Mouse (Mus musculus) neural tube, embryonic 12.5 days (tissue): ENCODE data around the gene Cdipt. TPM values are rescaled to one million over a fixed set of nuclear protein-coding genes. Genes with fewer than 3 reads are reported as not detected.

Experiments used
- ATAC-seq: fragments of 200-750 bp; cut with Nextera tagmentation; 2 replicates; pipeline ENCODE4 v1.8.0; 2017; ENCODE audit warnings: low read depth, mild to moderate bottlenecking, moderate TSS enrichment, moderate library complexity; ENCODE audit not compliant: low FRiP score
- H3K27ac ChIP-seq: fragments of 300-500 bp; sonication (generic); 2 replicates; pipeline ENCODE4 v1.5.1; 2016
- H3K27me3 ChIP-seq: fragments of 300-500 bp; sonication (generic); replicated peaks from 2 replicates; pipeline ENCODE4 v1.6.1; 2016; ENCODE audit warnings: mild to moderate bottlenecking
- H3K36me3 ChIP-seq: fragments of 300-500 bp; sonication (generic); 2 replicates; pipeline ENCODE4 v1.6.1; 2016; ENCODE audit warnings: mild to moderate bottlenecking
- H3K4me1 ChIP-seq: fragments of 300-500 bp; sonication (generic); 2 replicates; pipeline ENCODE4 v1.6.1; 2016
- H3K4me2 ChIP-seq: fragments of 300-500 bp; sonication (generic); replicated peaks from 2 replicates; pipeline ENCODE4 v1.6.1; 2016; ENCODE audit warnings: mild to moderate bottlenecking
- H3K4me3 ChIP-seq: fragments of 300-500 bp; sonication (generic); 2 replicates; pipeline ENCODE4 v1.5.1; 2016
- H3K9ac ChIP-seq: fragments of 300-500 bp; sonication (generic); 2 replicates; pipeline ENCODE4 v1.6.1; 2016; ENCODE audit warnings: mild to moderate bottlenecking
- H3K9me3 ChIP-seq: fragments of 300-500 bp; sonication (generic); 2 replicates; pipeline ENCODE4 v1.6.1; 2016; ENCODE audit warnings: mild to moderate bottlenecking
- WGBS: fragments of 180-500 bp; shearing (Covaris S2); methylation state at CpG from one replicate; pipeline ENCODE4 v1.1.7; 2016; 5-methylcytosine and 5-hydroxymethylcytosine counted together
- polyA plus RNA-seq: library from polyadenylated mRNA; unstranded; fragments of >200 nt; fragmentation: Nextera tagmentation; extraction: Ambion mirVana; gene quantifications from 2 replicates; pipeline ENCODE4 v1.2.1, GENCODE M21; 2016

Gene Cdipt
- polyA plus RNA-seq, 1 experiment from 2014 or later = 101 TPM

DNA sequence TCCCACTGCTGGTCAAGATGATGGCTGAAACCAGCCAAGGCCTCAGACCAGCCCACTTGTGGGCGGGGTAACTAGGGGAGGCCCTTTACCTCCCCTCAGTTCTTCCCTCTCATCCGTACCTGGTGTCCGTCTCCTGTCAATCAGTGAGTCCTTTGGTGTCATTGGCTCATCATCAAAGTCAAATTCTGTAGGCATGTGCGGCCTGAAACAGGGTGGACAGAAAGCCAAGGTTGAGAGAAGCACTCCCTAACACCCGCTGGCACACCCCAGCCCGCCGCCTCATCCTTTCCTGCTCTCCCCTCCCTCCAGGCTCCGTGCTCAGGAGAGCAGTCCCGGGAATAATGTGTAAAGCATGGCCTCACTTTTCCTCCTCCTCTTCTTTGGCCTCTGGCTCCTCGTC, 40.4 kb downstream of the Cdipt start:
- Histone ChIP-seq H3K27ac (peak overlapping the region; percentile 86), H3K4me1 (peaks cover 56% of the 10 kb centered on the region), H3K4me3 (peak overlapping the region; percentile 61), H3K27me3 (no peaks in the 10 kb centered on the region), H3K36me3 (peaks cover 27% of the 10 kb centered on the region), H3K9ac (peak overlapping the region; percentile 80), H3K4me2 (peak overlapping the region; percentile 94), H3K9me3 (no peaks in the 10 kb centered on the region)
- WGBS = 1% methylated on average over 10 of the region's 10 CpGs
- ATAC-seq = 0 out of 2 replicates have a peak, but pooled peaks have one; percentile 3

DNA sequence TGATC, 40.6 kb downstream of the Cdipt start, which contains the start of gene Pagr1b:
Pagr1b (minus strand) TSS at position 4 of the 5 bp plus-strand sequence.
- peaks cover 27% of the 10 kb centered on the region for H3K36me3 ChIP-seq
- H3K4me3 ChIP-seq = peak within 1 kb of the TSS; percentile 61
- peak within 1 kb of the TSS; percentile 80 for H3K9ac ChIP-seq
- H3K27me3 ChIP-seq = no peaks in the 10 kb centered on the region
- peak within 1 kb of the TSS; percentile 94 for H3K4me2 ChIP-seq
- peaks cover 58% of the 10 kb centered on the region for H3K4me1 ChIP-seq
- ATAC-seq = no peak
- H3K27ac ChIP-seq = peak within 1 kb of the TSS; percentile 86
- no peaks in the 10 kb centered on the region for H3K9me3 ChIP-seq

DNA sequence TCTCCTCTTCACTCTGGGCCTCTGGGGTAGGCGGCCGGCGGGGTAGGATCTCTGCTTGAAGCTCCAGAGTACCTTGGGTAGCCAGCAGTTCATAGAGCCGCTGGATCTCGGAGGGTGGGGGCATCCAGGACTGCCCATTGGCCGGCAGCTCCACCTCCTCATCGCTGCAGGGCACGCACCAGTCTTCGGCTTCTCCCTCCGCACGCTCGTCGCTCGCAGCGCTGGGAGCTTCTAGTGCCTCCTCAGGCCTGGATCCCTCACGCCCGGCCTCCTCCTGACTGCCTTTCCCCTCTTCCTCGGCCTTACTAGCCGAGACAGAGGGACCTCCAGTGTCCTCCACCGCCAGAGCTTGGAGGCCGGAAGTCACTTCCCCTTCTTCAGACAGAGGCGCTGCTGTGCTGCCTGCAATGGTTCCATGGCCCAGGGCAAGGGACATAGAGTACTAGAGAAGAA, 40.8 kb downstream of the Cdipt start:
- Histone ChIP-seq H3K9me3 (no peaks in the 10 kb centered on the region), H3K9ac (peak overlapping the region; percentile 80), H3K36me3 (peaks cover 27% of the 10 kb centered on the region), H3K4me1 (peaks cover 60% of the 10 kb centered on the region), H3K27me3 (no peaks in the 10 kb centered on the region), H3K4me2 (peak overlapping the region; percentile 94), H3K27ac (peak overlapping the region; percentile 86), H3K4me3 (peak overlapping the region; percentile 61)
- WGBS = under 1% methylated on average over 22 of the region's 22 CpGs
- ATAC-seq = peak; percentile 59

DNA sequence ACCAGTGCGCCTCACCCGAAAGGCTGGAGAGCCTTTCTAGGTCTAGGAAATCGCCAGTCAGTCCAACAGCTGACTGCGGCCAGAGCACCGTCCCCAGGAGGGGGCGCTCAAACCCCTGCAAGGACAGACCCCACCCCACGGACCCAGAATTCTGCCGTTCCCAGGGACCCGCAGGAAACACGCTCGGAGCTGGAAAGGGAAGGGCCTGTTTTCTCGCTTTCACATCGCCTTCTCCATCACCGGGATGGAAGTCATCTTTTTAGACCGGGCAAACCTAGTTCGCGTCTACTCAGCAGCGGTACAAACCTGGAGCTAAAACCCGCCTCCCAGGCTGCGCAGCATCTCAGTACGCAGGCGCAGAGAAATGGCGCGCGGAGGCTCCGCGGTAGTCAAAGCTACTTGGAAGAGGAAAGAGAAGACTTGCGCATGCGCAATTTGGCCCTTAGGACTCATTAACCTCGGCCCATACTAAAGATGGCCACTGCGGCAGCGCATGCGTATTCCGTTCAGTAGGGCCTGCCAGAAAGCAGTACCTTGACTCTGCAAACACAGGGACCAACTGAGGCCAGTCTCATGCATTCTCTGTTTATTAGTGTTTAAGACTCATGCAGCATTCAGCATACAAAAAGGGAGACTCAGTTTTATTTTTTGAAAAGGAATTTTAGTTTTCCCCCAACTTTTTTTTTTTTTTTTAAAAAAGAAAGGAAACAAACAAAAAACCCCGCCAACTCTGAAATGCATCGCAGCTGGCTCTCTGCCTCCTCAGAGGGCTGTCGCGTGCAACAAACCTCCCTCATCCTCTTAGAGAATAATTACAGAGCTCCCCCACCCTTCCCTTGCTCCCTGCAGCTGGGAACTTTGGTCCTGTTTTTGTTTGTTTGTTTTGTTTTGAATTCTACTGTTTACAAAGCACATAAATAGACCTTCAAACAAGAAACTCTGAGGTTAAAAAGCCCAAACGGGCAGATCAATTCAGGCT, 41.5 kb downstream of the Cdipt start, which contains the start of gene Pagr1a:
Pagr1a (minus strand) TSS at position 382 of the 979 bp plus-strand sequence.
- Histone ChIP-seq H3K27ac (peak within 1 kb of the TSS; percentile 86), H3K27me3 (no peaks in the 10 kb centered on the region), H3K4me1 (peaks cover 67% of the 10 kb centered on the region), H3K36me3 (peaks cover 31% of the 10 kb centered on the region), H3K9ac (peak within 1 kb of the TSS; percentile 80), H3K9me3 (no peaks in the 10 kb centered on the region), H3K4me2 (peak within 1 kb of the TSS; percentile 94), H3K4me3 (peak within 1 kb of the TSS; percentile 61)
- peak; percentile 78 for ATAC-seq
- 4% methylated on average over 39 of the region's 39 CpGs for WGBS

DNA sequence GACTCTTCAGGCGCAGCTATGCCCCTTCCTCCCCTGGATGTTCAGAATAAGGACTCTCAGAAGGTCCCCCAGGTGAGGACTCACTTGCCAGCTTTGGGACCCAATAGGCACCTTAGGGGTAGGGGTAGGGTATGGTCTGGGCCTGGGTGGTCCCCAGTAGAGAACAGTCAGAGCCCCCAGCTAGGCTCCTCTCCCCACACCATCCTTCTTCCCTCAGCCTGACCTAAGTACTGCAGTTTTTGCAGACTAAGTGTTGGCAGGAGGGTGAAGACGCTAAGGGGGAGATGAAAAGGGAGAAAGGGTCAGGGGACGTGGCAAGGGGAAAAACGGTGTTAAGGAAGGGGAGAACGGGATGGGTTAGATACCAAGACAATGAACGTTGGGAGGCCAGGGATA, 42.2 kb downstream of the Cdipt start:
- ATAC-seq = no peak
- H3K4me3 ChIP-seq = no peak overlapping the region
- H3K27me3 ChIP-seq = no peaks in the 10 kb centered on the region
- H3K36me3 ChIP-seq = peaks cover 36% of the 10 kb centered on the region
- H3K9ac ChIP-seq = no peak overlapping the region
- peaks cover 74% of the 10 kb centered on the region for H3K4me1 ChIP-seq
- no peak overlapping the region for H3K27ac ChIP-seq
- 67% methylated on average over 6 of the region's 6 CpGs for WGBS
- no peaks in the 10 kb centered on the region for H3K9me3 ChIP-seq
- peak overlapping the region; percentile 22; the same call in 1 of the 2 replicates for H3K4me2 ChIP-seq

DNA sequence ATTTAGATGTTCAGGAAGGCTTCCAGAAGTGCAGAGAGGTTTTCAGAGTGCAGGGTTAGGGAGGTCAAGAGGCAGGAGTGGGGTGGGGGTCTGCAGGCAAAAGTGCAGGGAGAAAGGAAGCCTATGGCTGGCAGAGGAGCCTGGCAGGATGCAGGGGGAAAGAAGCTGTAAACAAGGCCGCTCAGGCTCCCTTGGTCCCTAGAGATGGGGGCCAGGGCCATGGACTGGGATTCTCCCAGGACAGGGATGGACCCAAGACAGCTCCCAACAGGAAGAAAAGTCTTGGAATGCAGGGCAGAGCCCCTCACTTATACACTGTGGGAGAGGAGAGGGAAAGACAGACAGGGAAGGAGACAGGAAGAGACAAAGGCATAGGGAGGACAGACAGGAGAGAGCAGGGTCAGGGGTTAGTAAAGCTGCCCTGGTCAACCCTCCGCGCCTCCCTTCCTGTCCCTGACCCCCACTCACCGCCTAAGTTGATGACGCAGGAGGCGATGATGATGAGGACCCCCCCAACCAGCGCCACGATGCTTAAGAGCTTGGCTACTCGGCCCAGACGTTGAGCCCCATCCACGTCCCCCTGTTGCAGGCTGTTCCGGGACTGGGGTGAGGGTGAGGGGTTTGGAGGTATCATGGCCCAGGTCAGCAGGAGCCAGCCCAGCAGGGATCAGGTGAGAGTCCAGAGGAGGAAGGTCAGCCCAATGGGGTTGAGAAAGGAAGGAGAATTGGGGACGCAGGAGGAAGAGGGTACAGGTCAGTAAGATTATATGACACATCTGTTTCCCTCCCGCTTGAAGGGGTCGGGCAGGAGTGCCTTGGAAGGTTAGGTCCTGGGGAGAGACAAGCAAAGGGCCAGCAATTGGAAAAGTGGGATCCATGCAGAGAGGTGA, 42.9 kb downstream of the Cdipt start:
- Histone ChIP-seq H3K27ac (no peak overlapping the region), H3K9ac (peak overlapping the region; percentile 36; the same call in 1 of the 2 replicates), H3K27me3 (no peaks in the 10 kb centered on the region), H3K4me3 (no peak overlapping the region), H3K9me3 (no peaks in the 10 kb centered on the region), H3K36me3 (peaks cover 36% of the 10 kb centered on the region), H3K4me2 (peak overlapping the region; percentile 22; the same call in 1 of the 2 replicates), H3K4me1 (peaks cover 81% of the 10 kb centered on the region)
- no peak for ATAC-seq
- WGBS = 88% methylated on average over 15 of the region's 15 CpGs

DNA sequence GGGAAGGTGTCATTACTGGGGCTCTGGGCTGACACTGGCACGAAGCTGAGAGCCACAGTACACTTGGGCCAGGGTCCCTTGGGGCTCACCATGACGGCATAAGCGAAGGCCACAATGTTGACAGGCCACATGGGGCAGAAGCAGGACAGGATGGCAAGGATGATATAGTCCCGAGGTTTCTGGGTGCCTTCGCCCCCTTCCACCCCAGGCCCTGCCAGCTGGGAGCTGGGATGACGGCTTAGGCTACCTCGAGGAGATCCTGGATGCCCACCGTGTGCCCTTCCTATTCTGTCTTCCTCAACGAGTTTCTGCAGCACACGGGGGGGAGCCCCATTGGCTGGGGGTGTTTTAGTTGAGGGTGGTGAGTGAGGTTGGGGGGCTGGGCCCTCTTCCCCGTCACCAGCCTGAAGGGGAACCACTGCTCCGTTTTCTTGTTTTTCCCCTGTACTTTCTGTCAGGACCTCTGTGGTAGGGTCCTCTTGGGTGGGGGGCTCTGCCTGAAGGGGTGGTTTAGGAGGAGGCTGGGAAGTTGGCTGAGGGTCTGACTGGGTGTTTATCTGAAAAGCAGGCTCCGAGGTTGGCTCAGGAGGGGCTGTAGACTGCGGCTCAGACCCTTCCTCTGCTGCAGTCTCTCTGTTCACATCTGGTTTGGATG, 43.7 kb downstream of the Cdipt start:
- 81% methylated on average over 14 of the region's 14 CpGs for WGBS
- H3K27me3 ChIP-seq = no peaks in the 10 kb centered on the region
- no peak overlapping the region for H3K4me3 ChIP-seq
- peak overlapping the region; percentile 69; the same call in 1 of the 2 replicates for H3K9ac ChIP-seq
- H3K9me3 ChIP-seq = no peaks in the 10 kb centered on the region
- peaks cover 84% of the 10 kb centered on the region for H3K4me1 ChIP-seq
- H3K36me3 ChIP-seq = peaks cover 36% of the 10 kb centered on the region
- peak overlapping the region; percentile 98 for H3K4me2 ChIP-seq
- no peak for ATAC-seq
- no peak overlapping the region; the same call in 1 of the 2 replicates for H3K27ac ChIP-seq

DNA sequence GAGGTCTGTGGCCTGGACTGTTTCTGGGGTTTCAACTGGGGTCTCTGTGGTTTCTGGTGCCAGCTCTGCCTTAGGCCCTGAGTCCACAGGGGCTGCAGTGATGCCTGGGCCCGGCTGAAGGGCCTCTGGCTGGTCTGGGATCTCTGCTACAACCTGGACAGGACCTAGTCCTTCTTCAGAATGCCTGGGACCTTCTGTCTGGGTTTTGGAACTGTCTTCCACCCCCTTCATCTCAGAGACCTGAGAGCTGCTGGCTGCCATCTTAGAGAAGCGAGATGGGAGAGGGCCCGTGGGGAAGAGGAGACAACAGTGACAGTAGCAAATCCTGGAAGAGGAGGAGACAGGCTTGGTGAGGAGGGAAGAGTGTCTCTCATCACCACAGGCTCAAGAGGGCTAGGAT, 44.3 kb downstream of the Cdipt start:
- Histone ChIP-seq H3K27ac (no peak overlapping the region; the same call in 1 of the 2 replicates), H3K9ac (peak overlapping the region; percentile 69), H3K9me3 (no peaks in the 10 kb centered on the region), H3K4me2 (peak overlapping the region; percentile 98), H3K27me3 (no peaks in the 10 kb centered on the region), H3K4me1 (peaks cover 84% of the 10 kb centered on the region), H3K36me3 (peaks cover 38% of the 10 kb centered on the region), H3K4me3 (peak overlapping the region; percentile 44)
- whole genome bisulfite sequencing = 80% methylated on average over 3 of the region's 3 CpGs
- ATAC-seq = no peak

DNA sequence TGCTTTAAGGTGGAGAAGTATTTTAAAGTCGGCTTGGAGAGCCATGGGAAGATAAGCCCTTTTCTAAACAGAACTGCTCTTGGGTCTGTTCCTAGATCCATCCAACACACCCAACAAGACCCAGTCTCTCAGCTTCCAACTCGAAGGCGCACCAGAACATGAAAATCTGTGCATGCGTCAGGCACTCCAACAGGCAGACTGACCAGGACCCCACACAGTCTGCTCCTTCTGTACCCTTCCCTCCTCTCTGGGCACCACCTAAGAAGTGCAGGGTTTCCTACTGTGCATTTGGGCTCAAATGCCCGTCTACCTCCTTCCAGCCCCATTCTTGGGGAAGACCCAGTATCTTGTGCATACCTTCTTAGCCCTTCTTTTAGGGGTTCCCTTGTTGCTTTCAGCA, 44.8 kb downstream of the Cdipt start:
- Histone ChIP-seq H3K27ac (no peak overlapping the region), H3K4me1 (peaks cover 80% of the 10 kb centered on the region), H3K9me3 (no peaks in the 10 kb centered on the region), H3K36me3 (peaks cover 35% of the 10 kb centered on the region), H3K4me2 (peak overlapping the region; percentile 98), H3K27me3 (no peaks in the 10 kb centered on the region), H3K4me3 (peak overlapping the region; percentile 44), H3K9ac (peak overlapping the region; percentile 69)
- ATAC-seq = no peak
- 39% methylated on average over 5 of the region's 5 CpGs for WGBS

DNA sequence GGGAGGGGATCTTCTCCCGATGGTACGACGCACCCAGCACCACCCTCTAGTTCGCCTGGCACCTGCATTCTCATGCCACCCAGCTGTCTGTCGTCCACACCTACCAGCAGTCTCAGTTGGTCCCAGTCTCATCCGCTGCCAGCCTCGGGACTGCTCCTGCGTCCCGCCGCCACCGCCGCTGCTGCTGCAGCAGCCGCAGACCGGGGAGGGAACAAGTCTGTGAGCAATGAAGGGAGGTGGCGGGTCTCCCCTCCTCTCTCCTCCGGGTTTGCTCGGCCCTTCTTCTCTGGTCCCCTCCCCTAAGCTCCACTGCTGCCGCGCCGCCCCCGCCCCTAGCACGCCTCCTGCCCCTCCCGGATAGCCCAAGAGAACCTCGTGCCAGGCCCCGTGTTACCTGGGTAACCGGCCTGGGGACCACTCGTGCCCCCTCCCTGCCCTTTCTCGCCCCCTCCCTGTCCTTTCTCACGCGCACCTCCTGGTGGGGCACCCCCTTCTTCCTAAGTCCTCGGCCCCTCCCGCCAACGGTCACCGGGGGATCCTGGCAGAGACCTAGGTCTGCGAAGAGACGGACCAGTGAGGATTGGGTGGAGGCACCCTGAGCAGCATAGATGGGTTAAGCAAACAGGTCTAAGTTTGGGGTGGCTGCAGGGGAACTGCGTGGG, 45.3 kb downstream of the Cdipt start, which contains the start of the genes Gm42742 and Prrt2:
Gm42742 (minus strand) TSS at position 197 of the 662 bp plus-strand sequence.
Prrt2 (minus strand) TSS at position 311 of the 662 bp plus-strand sequence.
- no peak for ATAC-seq
- Histone ChIP-seq H3K4me1 (peaks cover 74% of the 10 kb centered on the region), H3K9me3 (no peaks in the 10 kb centered on the region)

More for the DNA sequence above, 45.3 kb downstream of the Cdipt start, which contains the start of the genes Gm42742 and Prrt2:
- Histone ChIP-seq H3K27me3 (no peaks in the 10 kb centered on the region), H3K9ac (peak within 1 kb of the TSS; percentile 69), H3K4me2 (peak within 1 kb of the TSS; percentile 98), H3K27ac (peak within 1 kb of the TSS; percentile 57), H3K4me3 (peak within 1 kb of the TSS; percentile 44), H3K36me3 (peaks cover 33% of the 10 kb centered on the region)
- under 1% methylated on average over 37 of the region's 37 CpGs for WGBS
